Mouse (Mus musculus) retina, embryonic 14.5 days (tissue): ENCODE data around the gene Adgrg5.
A peak's percentile ranks its signal among the peaks of the same experiment; 100 is the strongest.

ENCODE experiments used
- DNase-seq: peaks from one replicate; pipeline ENCODE4 v3.0.0-alpha.2; 2015; ENCODE audit warnings: low spot score

Gene Adgrg5

DNA sequence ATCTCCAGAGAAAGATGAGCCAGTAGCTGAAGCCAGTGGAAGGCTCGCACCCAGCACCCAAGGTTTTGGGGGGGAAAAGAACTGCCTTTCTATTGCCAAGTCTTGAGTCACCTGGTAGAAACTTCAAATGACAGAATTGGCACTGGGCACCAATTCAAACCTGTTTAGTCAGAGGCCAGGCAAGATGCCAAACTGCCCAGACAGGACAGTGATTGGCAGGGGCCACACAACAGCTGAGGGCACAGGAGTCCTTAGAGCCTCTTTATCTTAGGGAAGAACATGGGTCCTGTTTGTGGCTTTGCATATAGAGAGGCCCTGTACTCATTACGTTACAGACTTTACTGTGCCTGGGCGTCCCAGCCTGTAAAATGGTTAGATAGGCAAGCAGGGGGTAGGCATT lies 44.1 kb downstream of the Adgrg5 start:
- DNase-seq: no peak

- DNase-seq: no peak
These were observed 49.8 kb downstream of the Adgrg5 start for GRCm38 (mm10) chr8:94973270-94973669.

DNA sequence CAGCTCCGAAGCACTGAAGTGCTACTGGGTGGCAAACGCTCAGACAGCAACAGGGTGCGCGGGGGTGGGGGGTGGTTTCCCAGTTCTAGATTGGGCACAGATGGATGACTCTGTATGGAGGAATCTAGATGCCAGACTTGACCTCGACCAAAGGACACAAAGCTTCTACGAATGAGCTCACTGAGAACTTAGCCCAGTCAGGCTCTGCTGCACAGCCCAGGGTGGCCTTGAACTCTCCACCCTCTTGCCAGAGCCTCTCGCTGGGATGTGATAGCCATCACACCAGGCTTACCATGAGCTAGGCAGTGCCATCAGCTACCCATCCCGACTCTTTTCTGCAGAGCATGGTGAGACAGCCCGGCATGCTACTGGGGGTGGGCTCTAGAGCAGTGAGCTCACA lies 50.3 kb downstream of the Adgrg5 start:
- DNase-seq: no peak

GRCm38 (mm10) chr8:94974467-94975165 lies 51.1 kb downstream of the Adgrg5 start, which contains the start of gene Adgrg1:
Gene Adgrg1 (plus strand): TSS chr8:94974751.
- no peak for DNase-seq

- DNase-seq: no peak
These were observed 53.3 kb downstream of the Adgrg5 start for GRCm38 (mm10) chr8:94976651-94977417.

DNA sequence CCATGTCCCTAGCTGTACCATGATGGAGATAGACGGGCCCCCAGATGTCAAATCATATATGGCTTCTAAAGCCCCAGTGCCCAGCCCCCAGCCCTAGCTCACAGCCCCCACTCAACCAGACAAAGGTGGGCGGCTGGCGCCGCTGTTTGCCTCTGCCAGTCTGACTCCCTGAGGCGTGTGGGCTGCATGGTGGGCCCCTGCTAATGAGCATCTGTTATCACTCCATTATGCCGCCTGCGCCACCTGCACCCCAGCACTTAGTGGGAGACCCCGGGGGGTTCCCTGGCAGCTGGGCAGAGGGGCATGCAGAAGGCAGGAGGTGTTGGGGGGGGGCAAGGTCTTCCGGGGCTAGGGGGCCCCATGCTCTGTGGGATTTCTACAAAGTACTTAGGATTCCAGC lies 54.6 kb downstream of the Adgrg5 start:
- no peak for DNase-seq

DNA sequence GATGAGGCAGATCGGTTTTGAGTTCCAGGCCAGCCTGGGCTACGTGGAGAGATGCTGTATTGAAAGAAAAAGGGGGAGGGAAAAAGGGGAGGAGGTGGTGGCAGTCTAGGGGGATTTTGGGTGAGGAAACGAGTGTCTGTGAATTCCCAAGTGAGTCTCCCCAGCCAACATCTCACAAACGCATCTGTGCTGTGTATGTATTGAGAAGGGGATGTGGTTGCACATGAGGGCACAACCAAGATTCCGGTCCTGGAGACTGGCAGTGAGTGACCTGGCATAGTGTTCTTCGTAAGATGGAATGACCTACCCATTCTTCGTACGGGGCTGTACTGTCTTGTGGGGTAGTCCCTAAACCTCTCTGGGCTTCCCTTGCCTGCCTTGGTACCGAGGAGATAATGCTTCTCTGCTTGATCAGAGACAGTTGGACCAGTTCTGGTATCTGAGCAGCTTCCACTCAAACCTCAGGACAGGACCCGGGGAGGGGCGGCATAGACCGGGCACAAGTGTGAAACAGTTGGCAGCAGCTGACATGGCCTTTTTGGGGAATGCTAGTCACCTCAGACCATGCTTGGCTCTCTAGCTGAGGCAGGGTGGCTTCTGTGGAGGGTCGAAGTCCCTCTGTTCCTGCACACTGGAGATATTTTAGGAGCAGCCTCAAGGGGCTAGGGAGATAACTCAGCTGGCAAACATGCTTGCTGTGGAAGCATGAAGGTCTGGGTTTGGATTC lies 55.3 kb downstream of the Adgrg5 start:
- DNase-seq: no peak

DNA sequence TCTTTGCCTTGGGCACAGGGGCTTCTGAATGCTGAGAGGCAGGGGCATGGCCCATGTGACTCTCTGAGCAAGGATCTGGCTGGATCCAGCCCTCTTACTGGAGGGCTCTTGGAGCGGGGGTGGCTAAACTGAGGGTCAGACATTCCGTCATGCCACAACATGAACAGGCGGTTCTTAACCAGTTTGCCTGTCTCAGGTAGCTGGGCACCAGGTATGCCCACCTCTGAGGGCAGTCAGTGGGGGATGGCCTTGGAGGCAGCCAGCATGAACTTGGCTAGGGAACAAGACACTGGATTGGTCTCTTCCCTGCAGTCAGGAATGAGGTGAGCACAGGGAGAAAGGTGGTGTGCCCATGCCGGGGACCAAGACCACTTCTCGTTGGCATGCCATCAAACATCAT lies 56.7 kb downstream of the Adgrg5 start:
- DNase-seq: no peak

DNA sequence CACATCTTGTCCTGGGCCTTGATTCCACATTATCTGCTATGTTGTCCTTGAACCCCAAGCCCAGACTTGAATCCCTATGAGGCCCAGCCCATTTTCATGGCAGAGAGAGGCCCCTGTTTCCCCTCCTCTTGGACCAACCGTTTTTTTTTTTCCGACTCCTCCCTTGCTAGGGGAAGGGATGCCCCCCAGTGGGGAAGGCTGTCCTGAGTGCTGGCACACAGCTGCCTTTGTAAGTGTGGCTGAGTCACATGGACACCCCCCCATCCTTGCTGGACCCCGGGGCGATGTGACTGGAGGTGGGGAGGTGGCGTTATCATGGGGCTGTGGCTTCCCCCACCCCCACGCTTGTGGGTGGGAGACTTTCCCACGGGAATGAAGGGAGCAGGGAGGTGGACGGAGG lies 57.5 kb downstream of the Adgrg5 start:
- DNase-seq: no peak

- no peak for DNase-seq
These were observed 58.4 kb downstream of the Adgrg5 start for GRCm38 (mm10) chr8:94981848-94982247.

GRCm38 (mm10) chr8:94983146-94983545 lies 59.7 kb downstream of the Adgrg5 start:
- no peak for DNase-seq

- peak; percentile 52 for DNase-seq
These were observed 60.5 kb downstream of the Adgrg5 start for GRCm38 (mm10) chr8:94983881-94984516.

DNA sequence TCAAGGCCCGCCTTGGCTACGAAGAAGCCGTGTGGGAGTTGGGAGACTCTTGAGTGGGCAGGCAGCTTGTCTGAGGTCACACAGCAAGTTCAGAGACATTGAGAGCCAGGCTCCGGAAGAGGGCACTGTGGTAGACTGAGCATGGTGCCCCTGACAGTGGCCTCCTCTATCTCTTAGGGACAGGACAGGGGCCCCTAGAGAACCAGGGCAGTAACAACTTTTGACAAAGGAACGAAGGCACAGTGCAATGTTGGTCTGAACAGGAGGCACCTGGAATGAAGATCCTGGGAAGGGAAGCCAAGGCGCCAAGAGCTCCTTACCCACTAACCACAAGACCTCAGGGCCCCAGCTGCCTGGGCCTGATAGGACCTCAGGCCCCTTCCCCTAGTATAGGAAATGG lies 61.5 kb downstream of the Adgrg5 start:
- no peak for DNase-seq

DNA sequence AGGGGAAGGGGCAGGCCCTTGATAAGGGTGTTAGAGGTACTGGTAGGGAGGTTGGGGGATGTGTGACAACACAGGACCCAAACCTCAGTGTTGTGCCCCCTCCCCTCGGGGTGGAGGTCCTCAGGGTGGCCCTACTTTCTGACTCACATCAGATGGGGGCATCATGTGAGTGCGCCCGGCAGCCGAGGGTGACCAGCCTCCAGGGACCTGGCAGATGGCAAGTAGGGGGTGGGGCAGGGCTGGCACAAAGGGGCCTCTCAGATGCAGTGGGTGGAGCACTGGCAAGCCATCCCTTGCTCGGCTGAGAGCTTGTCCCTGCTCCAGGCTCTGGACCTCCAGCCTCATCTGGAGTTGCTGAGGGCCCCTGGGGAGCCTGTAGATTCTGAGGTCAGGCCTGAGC lies 63.2 kb downstream of the Adgrg5 start:
- peak; percentile 33 for DNase-seq

DNA sequence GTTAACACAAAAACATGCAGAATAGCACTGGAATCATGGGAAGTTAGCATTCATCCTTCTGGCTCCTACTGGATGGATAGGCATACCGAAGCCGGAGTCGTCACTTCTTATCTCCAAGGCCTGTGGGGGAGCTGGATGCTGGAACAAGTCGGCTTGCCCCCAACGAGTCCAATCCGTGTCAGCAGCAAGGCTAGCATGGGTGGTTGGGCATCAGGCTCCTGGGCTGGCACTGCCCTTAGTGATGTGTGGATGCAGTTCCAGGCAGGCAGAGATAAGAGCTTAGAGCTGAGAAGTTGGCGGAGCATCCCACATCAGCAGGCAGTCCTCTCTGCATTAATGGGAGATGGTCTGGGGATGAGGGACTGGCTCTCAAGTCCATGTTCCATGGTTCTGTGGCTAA lies 64.1 kb downstream of the Adgrg5 start:
- DNase-seq: no peak

- no peak for DNase-seq
These were observed 65.1 kb downstream of the Adgrg5 start for GRCm38 (mm10) chr8:94988619-94989018.

DNA sequence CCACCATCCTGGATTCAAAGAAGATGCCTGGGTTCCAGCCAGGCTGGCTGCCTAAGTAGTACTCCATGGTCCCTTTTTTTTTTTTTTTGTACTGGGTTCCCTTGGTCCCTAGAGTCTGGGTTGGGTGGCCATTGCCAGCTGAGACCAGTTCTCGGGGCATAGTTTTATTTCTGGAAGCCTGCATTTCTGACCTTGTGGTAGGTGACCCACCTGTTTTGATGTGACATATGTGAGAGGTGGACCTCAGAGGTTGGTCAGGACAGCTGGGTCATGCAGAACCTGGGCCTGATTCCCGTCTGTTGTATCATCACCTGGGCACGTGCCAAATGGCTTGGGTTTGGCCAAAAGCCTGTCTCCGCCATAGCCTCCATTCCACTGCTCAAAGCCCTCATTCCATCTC lies 66.2 kb downstream of the Adgrg5 start:
- DNase-seq: no peak

- DNase-seq: no peak
These were observed 67.3 kb downstream of the Adgrg5 start for GRCm38 (mm10) chr8:94990598-94991453.

DNA sequence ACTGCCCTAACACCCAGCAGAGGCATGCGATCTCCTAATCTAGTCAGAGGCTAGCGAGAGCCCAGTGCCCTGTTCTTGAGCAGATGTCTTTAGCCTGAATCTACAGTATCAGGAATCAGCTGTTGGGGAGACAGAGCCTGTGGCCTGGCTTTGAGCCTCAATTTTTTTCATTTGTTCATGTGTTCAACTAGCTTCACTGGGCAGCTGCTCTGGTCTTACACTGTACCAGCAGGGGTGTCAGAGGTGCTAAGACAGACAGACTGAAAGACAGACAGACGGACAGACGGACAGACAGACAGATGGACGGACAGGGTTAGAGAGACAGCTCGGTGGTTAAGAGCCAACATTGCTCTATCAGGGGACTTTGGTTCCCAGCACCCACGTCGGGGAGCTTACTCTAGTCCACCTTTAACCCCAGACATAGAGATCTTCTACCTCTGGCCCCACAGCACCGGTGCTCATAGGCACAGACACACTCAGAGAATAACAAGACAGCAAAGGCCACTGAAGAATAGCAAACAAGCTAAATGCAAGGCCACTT lies 68.0 kb downstream of the Adgrg5 start:
- DNase-seq: no peak

- no peak for DNase-seq
These were observed 68.5 kb downstream of the Adgrg5 start for GRCm38 (mm10) chr8:94992010-94992409.

DNA sequence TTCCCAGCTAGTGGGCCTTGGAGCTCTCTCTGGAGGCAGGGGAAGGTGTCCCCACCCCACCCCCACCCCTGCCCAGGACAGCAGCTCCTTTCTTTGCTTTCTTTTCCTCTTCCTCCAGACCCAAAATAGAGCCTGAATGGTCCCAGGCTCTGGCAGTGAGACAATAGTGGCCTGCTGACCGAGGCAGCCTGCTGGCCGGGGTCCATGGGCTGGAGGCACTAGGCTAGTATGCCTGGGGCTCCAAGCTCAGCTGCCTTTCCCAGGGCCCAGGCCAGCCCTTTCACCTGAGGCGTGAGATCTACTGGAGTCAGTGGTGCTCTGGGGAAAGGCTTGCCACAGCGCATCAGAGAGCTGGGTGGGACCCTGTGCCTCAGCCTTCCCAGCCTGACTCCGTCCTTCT lies 69.0 kb downstream of the Adgrg5 start:
- no peak for DNase-seq
